In the genomic region with DNA sequence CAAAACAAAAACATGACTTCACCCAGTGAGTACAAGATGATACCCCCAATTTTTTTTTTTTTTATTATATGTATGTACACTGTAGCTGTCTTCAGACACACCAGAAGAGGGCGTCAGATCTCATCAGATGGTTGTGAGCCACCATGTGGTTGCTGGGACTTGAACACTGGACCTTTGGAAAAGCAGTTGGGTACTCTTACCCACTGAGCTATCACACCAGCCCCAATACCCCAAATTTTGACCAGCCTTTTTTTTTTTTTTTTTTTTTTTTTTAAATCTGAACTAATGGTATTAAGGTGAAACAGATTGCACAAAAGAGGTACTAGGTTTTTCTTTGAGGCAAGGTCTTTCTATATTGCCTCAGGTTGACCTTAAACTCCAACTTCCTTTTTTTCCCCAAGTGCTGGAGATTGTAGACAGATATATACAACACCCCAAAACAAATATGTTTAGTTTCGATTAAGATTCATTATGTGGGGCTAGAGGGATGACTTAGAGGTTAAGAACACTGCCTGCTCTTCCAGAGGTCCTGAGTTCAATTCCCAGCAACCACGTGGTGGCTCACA, we compare ENCODE assay signal across 22 mouse cellular contexts. TPM values are rescaled to one million over a fixed set of nuclear protein-coding genes. Genes with fewer than 3 reads are reported as not detected.
DNase-seq lines count a peak whose midpoint lies in the region; ATAC-seq and TF ChIP-seq lines count a peak whose summit lies in the region.
"Had no signal": no experiment of that assay in that cellular context is flagged by ENCODE, and none has a peak within 500 bp of the region (broad histone marks: within the 10 kb centered on the region; RNA-seq: fewer than 3 reads in every experiment).

No protein-coding gene starts in this region.

- no peak overlapping the region for H3K4me2 ChIP-seq in intestine, postnatal 0 days (replicated peaks; ENCODE audit: low read depth)
- H3K4me2 ChIP-seq in intestine, embryonic 15.5 days (replicated peaks) = no peak overlapping the region
- H3K4me2 ChIP-seq in CH12.LX (ENCODE audit: insufficient read depth, low read depth, poor library complexity, severe bottlenecking) = no peak overlapping the region
- peak overlapping the region; percentile 75 for H3K4me2 ChIP-seq in liver, postnatal 0 days (ENCODE audit: low read depth, low read length)
- H3K4me2 ChIP-seq: hindbrain, embryonic 14.5 days; limb, embryonic 12.5 days had no signal

- TF ChIP-seq EP300 in CH12.LX (IDR thresholded peaks at IDR 0.05; ENCODE audit: low read length) = no peak
- TF ChIP-seq EP300 in liver, postnatal 0 days (IDR thresholded peaks at IDR 0.05; ENCODE audit: low read depth) = no peak

- no peak for TF ChIP-seq POLR2A in CH12.LX (IDR thresholded peaks at IDR 0.05; ENCODE audit: low read depth, low read length)

- in situ Hi-C loops in CH12.LX (cut with MboI; ENCODE audit: low pct_ligation_motif_present, low pct_unique_long_range_greater_than_20kb, low sequenced_read_pairs) = no loop called here

- H3K4me1 ChIP-seq in intestine, postnatal 0 days (replicated peaks; ENCODE audit: control insufficient read depth, insufficient read depth, low read length) = no peaks in the 10 kb centered on the region
- no peaks in the 10 kb centered on the region for H3K4me1 ChIP-seq in intestine, embryonic 15.5 days (replicated peaks)
- H3K4me1 ChIP-seq in CH12.LX (ENCODE audit: control insufficient read depth in 1 of 2, insufficient read depth in 2 of 2) = peaks cover 0 to 39% of the 10 kb centered on the region in 2 experiments; a peak in 2 of 4 replicates
- H3K4me1 ChIP-seq in liver, postnatal 0 days (ENCODE audit: insufficient read depth) = peaks cover 15% of the 10 kb centered on the region; the same call in 1 of the 2 replicates

- peaks cover 48% of the 10 kb centered on the region for H3K79me2 ChIP-seq in CH12.LX (replicated peaks; ENCODE audit: control insufficient read depth, extremely low read depth, insufficient read depth, poor library complexity, severe bottlenecking)

- no peak for ATAC-seq in intestine, postnatal 0 days
- ATAC-seq in intestine, embryonic 15.5 days = no peak
- peak; percentile 21; the same call in 1 of the 2 replicates for ATAC-seq in granulocyte monocyte progenitor cell, adult 5-6 weeks (replicated peaks; ENCODE audit: poor library complexity, severe bottlenecking)
- no peak for ATAC-seq in liver, postnatal 0 days

- no peak overlapping the region for H3K9ac ChIP-seq in intestine, postnatal 0 days (ENCODE audit: low read depth, low read length)
- H3K9ac ChIP-seq in intestine, embryonic 15.5 days = no peak overlapping the region
- H3K9ac ChIP-seq in CH12.LX (ENCODE audit: insufficient read depth, low read depth) = no peak overlapping the region
- H3K9ac ChIP-seq in liver, postnatal 0 days (replicated peaks) = no peak overlapping the region; the same call in 1 of the 2 replicates
- H3K9ac ChIP-seq: hindbrain, embryonic 14.5 days; limb, embryonic 12.5 days; lung, embryonic 14.5 days had no signal

- no peaks in the 10 kb centered on the region for H3K27me3 ChIP-seq in intestine, postnatal 0 days (replicated peaks; ENCODE audit: control insufficient read depth, insufficient read depth, low read length)
- no peaks in the 10 kb centered on the region for H3K27me3 ChIP-seq in intestine, embryonic 15.5 days (replicated peaks)
- no peaks in the 10 kb centered on the region for H3K27me3 ChIP-seq in CH12.LX (replicated peaks)
- no peaks in the 10 kb centered on the region for H3K27me3 ChIP-seq in liver, postnatal 0 days (ENCODE audit: insufficient read depth, low read length)
- H3K27me3 ChIP-seq: limb, embryonic 12.5 days had no signal

- 0 out of 2 replicates have a peak, but pooled peaks have one; percentile 8 for TF ChIP-seq CTCF in intestine, postnatal 0 days (IDR thresholded peaks at IDR 0.05; ENCODE audit: low read depth)
- TF ChIP-seq CTCF in CH12.LX (conservative IDR thresholded peaks at IDR 0.05 in 1 of 2, IDR thresholded peaks at IDR 0.05 in 1 of 2; ENCODE audit: low read depth in 2 of 2, low read length in 2 of 2) = peak in 1 of 2 experiments; percentile 48; a peak in 2 of 4 replicates
- TF ChIP-seq CTCF in liver, postnatal 0 days (IDR thresholded peaks at IDR 0.05; ENCODE audit: low read depth) = peak; percentile 25

- no peak overlapping the region for H3K4me3 ChIP-seq in intestine, postnatal 0 days (ENCODE audit: low read depth, low read length)
- H3K4me3 ChIP-seq in intestine, embryonic 15.5 days (replicated peaks) = no peak overlapping the region
- H3K4me3 ChIP-seq in CH12.LX (replicated peaks in 1 of 3; ENCODE audit: low read depth in 2 of 3, low read length in 2 of 3, poor library complexity in 1 of 3) = no peak overlapping the region
- peak overlapping the region; percentile 87; the same call in 1 of the 2 replicates for H3K4me3 ChIP-seq in liver, postnatal 0 days (ENCODE audit: low read depth, low read length)
- H3K4me3 ChIP-seq: forebrain, embryonic 10.5 days; limb, embryonic 12.5 days had no signal

- no peak overlapping the region for H3K27ac ChIP-seq in intestine, postnatal 0 days (ENCODE audit: low read depth, low read length)
- no peak overlapping the region for H3K27ac ChIP-seq in intestine, embryonic 15.5 days
- H3K27ac ChIP-seq in CH12.LX (ENCODE audit: insufficient read depth, low read depth) = no peak overlapping the region
- H3K27ac ChIP-seq in liver, postnatal 0 days (ENCODE audit: low read depth) = peak overlapping the region; percentile 93
- H3K27ac ChIP-seq: forebrain, embryonic 10.5 days; hindbrain, embryonic 14.5 days; limb, embryonic 12.5 days had no signal

- TF ChIP-seq RAD21 in CH12.LX (IDR thresholded peaks at IDR 0.05; ENCODE audit: low read depth, low read length) = no peak

- DNase-seq in CH12.LX (ENCODE audit: extremely low read depth) = no peak
- DNase-seq in liver, postnatal 0 days = no peak
- no peak for DNase-seq in ovary, postnatal 10 days (ENCODE audit: low spot score)
- DNase-seq in urinary bladder, postnatal 36 days (ENCODE audit: low spot score in 2 of 2) = no peak
- DNase-seq: adrenal gland, postnatal 36 days; cerebellum, adult 11-12 months; cerebellum, postnatal 14 days; embryo, embryonic 11 days; gastrocnemius, postnatal 10 days; heart, postnatal 10 days; kidney, adult 18-20 months; kidney, postnatal 14 days; layer of hippocampus, adult 9-11 months; lung, embryonic 14.5 days; lung, postnatal 36 days; right cerebral cortex, postnatal 25 days had no signal

- H3K9me3 ChIP-seq in intestine, postnatal 0 days (ENCODE audit: control insufficient read depth) = no peaks in the 10 kb centered on the region
- no peaks in the 10 kb centered on the region for H3K9me3 ChIP-seq in intestine, embryonic 15.5 days
- H3K9me3 ChIP-seq in CH12.LX (replicated peaks; ENCODE audit: low read length) = no peaks in the 10 kb centered on the region
- H3K9me3 ChIP-seq in liver, postnatal 0 days (ENCODE audit: low read length) = no peaks in the 10 kb centered on the region
- H3K9me3 ChIP-seq: forebrain, embryonic 10.5 days; limb, embryonic 12.5 days had no signal

- 69% methylated on average over 3 of the region's 3 CpGs for WGBS in intestine, postnatal 0 days
- 75% methylated on average over 3 of the region's 3 CpGs for WGBS in intestine, embryonic 15.5 days
- 57% methylated on average over 3 of the region's 3 CpGs for WGBS in liver, postnatal 0 days (ENCODE audit: insufficient replicate concordance)

- dilution Hi-C loops in CH12.LX (cut with MboI; ENCODE audit: extremely low pct_ligation_motif_present, extremely low pct_unique_long_range_greater_than_20kb, low sequenced_read_pairs) = no loop called here

- H3K36me3 ChIP-seq in intestine, postnatal 0 days (ENCODE audit: control insufficient read depth, insufficient read depth) = peaks cover 20% of the 10 kb centered on the region
- no peaks in the 10 kb centered on the region for H3K36me3 ChIP-seq in intestine, embryonic 15.5 days
- H3K36me3 ChIP-seq in CH12.LX (replicated peaks in 1 of 2; ENCODE audit: control insufficient read depth in 1 of 2, insufficient read depth in 1 of 2, low read length in 1 of 2) = peaks cover 18 to 41% of the 10 kb centered on the region in 2 experiments
- H3K36me3 ChIP-seq in liver, postnatal 0 days (replicated peaks; ENCODE audit: insufficient read depth, low read length) = peaks cover 59% of the 10 kb centered on the region

TF ChIP-seq in CH12.LX, 34 proteins besides CTCF, POLR2A, EP300 and RAD21:
- TF ChIP-seq ZNF384 (IDR thresholded peaks at IDR 0.05; ENCODE audit: low read depth, low read length) (peak; percentile 81), MXI1 (IDR thresholded peaks at IDR 0.05; ENCODE audit: low read depth, low read length) (no peak)

RNA-seq across cellular contexts. Expression of a gene that starts 4.6 kb away (rescaled TPM):
- 23.1 and 23.7 TPM in 2 replicates for polyA plus RNA-seq in intestine, postnatal 0 days (2015; fragmentation: Nextera tagmentation; extraction: Ambion mirVana)
- polyA plus RNA-seq in intestine, embryonic 15.5 days (2015; fragmentation: Nextera tagmentation; extraction: Ambion mirVana) = 88.1 and 103 TPM in 2 replicates
- total RNA-seq in CH12.LX (2012; rRNA removed) = 328 and 358 TPM in 2 replicates
- total RNA-seq in CH12.LX (2014; rRNA removed) = 840 and 921 TPM in 2 replicates
- polyA plus RNA-seq in CH12.LX (2012; ENCODE audit: insufficient read length, low read depth) = 186 and 190 TPM in 2 replicates
- 65.6 and 67.9 TPM in 2 replicates for total RNA-seq in granulocyte monocyte progenitor cell, adult 5-6 weeks (2014; fragmentation: Nextera tagmentation)
- 105 and 142 TPM in 2 replicates for total RNA-seq in granulocyte monocyte progenitor cell, adult 5-6 weeks (2017)
- polyA plus RNA-seq in liver, postnatal 0 days (2015; fragmentation: Nextera tagmentation; extraction: Ambion mirVana) = 85.1 and 103 TPM in 2 replicates

RNA-seq across cellular contexts. Expression of a gene that starts 30.3 kb away (rescaled TPM):
- 8.0 and 9.6 TPM in 2 replicates for polyA plus RNA-seq in intestine, postnatal 0 days (2015; fragmentation: Nextera tagmentation; extraction: Ambion mirVana)
- polyA plus RNA-seq in intestine, embryonic 15.5 days (2015; fragmentation: Nextera tagmentation; extraction: Ambion mirVana) = 9.2 and 10.1 TPM in 2 replicates
- total RNA-seq in CH12.LX (2012; rRNA removed) (31.9 and 35.9 TPM in 2 replicates), CH12.LX (2014; rRNA removed) (14.7 and 18.8 TPM in 2 replicates)
- 62.2 and 67.7 TPM in 2 replicates for polyA plus RNA-seq in CH12.LX (2012; ENCODE audit: insufficient read length, low read depth)
- total RNA-seq in granulocyte monocyte progenitor cell, adult 5-6 weeks (2014; fragmentation: Nextera tagmentation) = 11.0 and 12.9 TPM in 2 replicates
- total RNA-seq in granulocyte monocyte progenitor cell, adult 5-6 weeks (2017) = 8.8 and 14.8 TPM in 2 replicates
- polyA plus RNA-seq in liver, postnatal 0 days (2015; fragmentation: Nextera tagmentation; extraction: Ambion mirVana) = 2.9 and 3.5 TPM in 2 replicates
